Mouse (Mus musculus) kidney, adult 2 months (tissue): ENCODE measurements around the gene Ccnl2.

ENCODE experiments used
- CTCF ChIP-seq: fragments of 200-500 bp; conservative IDR thresholded peaks from 2 replicates; pipeline ENCODE4 v1.5.1; 2011; ENCODE audit warnings: low read depth, mild to moderate bottlenecking, control low read depth, low read length, moderate library complexity, mixed read lengths; ENCODE audit not compliant: insufficient read depth, insufficient read length
- POLR2A ChIP-seq: fragments of 200-500 bp; IDR thresholded peaks from one replicate; pipeline ENCODE4 v1.6.1; 2011; ENCODE audit warnings: low read depth, low read length, control low read depth

- TF ChIP-seq POLR2A: peak; percentile 63
- TF ChIP-seq CTCF: peak; percentile 90
Observed at GRCm38 (mm10) chr4:155769880-155770512, 42.3 kb upstream of the Ccnl2 start.
